8 mouse cellular contexts compared by ENCODE assay signal in the genomic region with DNA sequence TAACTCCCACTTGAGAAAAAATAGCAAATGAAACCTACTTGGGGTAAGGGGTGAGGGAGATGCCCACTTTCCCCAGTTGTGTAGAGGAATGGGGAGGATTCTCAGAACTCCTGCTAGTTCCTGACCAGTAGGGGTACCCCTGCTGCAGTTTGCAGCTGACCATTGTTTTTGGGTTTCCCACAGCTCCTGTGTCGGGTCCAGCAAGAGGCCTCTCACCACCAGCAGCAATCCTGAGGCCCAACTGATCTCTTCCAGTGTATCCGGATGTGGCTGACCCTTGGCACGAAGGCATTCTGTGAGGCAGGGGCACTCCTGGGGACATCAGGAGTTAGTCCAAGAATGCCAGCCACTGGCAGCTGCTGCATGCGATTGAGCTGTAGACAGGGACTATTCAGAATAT. TPM values are rescaled to one million over a fixed set of nuclear protein-coding genes. Genes with fewer than 3 reads are reported as not detected.
A peak's percentile ranks its signal among the peaks of the same experiment; 100 is the strongest.
DNase-seq lines count a peak whose midpoint lies in the region; ATAC-seq lines count a peak whose summit lies in the region.

No protein-coding gene starts in this region.

- H3K9ac ChIP-seq in heart, embryonic 15.5 days = no peak overlapping the region
- peak overlapping the region; percentile 72 for H3K9ac ChIP-seq in forebrain, embryonic 15.5 days (replicated peaks)
- H3K9ac ChIP-seq in midbrain, embryonic 12.5 days (replicated peaks) = peak overlapping the region; percentile 68; the same call in 1 of the 2 replicates

- H3K4me3 ChIP-seq in heart, embryonic 15.5 days = no peak overlapping the region
- H3K4me3 ChIP-seq in forebrain, embryonic 15.5 days = peak overlapping the region; percentile 64
- peak overlapping the region; percentile 54 for H3K4me3 ChIP-seq in midbrain, embryonic 12.5 days

- H3K27ac ChIP-seq in heart, embryonic 15.5 days = no peak overlapping the region
- H3K27ac ChIP-seq in forebrain, embryonic 15.5 days (replicated peaks) = peak overlapping the region; percentile 94
- peak overlapping the region; percentile 54 for H3K27ac ChIP-seq in midbrain, embryonic 12.5 days (replicated peaks)

- DNase-seq in heart, postnatal 36 days = no peak
- peak; percentile 64 for DNase-seq in brain, adult 2 months (ENCODE audit: low read depth, low spot score)
- DNase-seq in spleen, adult 12 weeks (ENCODE audit: low spot score) = no peak
- DNase-seq in urinary bladder, postnatal 10 days (ENCODE audit: low spot score) = no peak

- no peaks in the 10 kb centered on the region for H3K27me3 ChIP-seq in heart, embryonic 15.5 days
- no peaks in the 10 kb centered on the region for H3K27me3 ChIP-seq in forebrain, embryonic 15.5 days
- H3K27me3 ChIP-seq in midbrain, embryonic 12.5 days = no peaks in the 10 kb centered on the region

- no peak for ATAC-seq in heart, embryonic 15.5 days (replicated peaks; ENCODE audit: insufficient number of reproducible peaks, insufficient read depth, low FRiP score, low read depth)
- no peak for ATAC-seq in forebrain, embryonic 15.5 days (replicated peaks)
- no peak for ATAC-seq in midbrain, embryonic 12.5 days (ENCODE audit: low FRiP score, low read depth)
- ATAC-seq in inflammation-experienced regulatory T-cells, adult 6 months = no peak

- H3K9me3 ChIP-seq in heart, embryonic 15.5 days (replicated peaks) = no peaks in the 10 kb centered on the region
- H3K9me3 ChIP-seq in forebrain, embryonic 15.5 days = no peaks in the 10 kb centered on the region
- H3K9me3 ChIP-seq in midbrain, embryonic 12.5 days = no peaks in the 10 kb centered on the region

- peak overlapping the region; percentile 63; the same call in 1 of the 2 replicates for H3K4me2 ChIP-seq in heart, embryonic 15.5 days
- peak overlapping the region; percentile 65 for H3K4me2 ChIP-seq in forebrain, embryonic 15.5 days (replicated peaks)
- H3K4me2 ChIP-seq in midbrain, embryonic 12.5 days (replicated peaks) = peak overlapping the region; percentile 63

- no peaks in the 10 kb centered on the region for H3K36me3 ChIP-seq in heart, embryonic 15.5 days
- H3K36me3 ChIP-seq in forebrain, embryonic 15.5 days = peaks cover 6% of the 10 kb centered on the region
- peaks cover 12% of the 10 kb centered on the region for H3K36me3 ChIP-seq in midbrain, embryonic 12.5 days

- intact Hi-C loops in heart, postnatal 36 days (cut with DNase I) = loop anchor here (5.0 kb wide), 1 partner anchor 40 kb away; a partner anchor contains a TSS

- H3K4me1 ChIP-seq in heart, embryonic 15.5 days (replicated peaks) = peaks cover 19% of the 10 kb centered on the region
- peaks cover 17% of the 10 kb centered on the region for H3K4me1 ChIP-seq in forebrain, embryonic 15.5 days
- H3K4me1 ChIP-seq in midbrain, embryonic 12.5 days = peaks cover 15% of the 10 kb centered on the region

- WGBS in heart, embryonic 15.5 days = 56% methylated on average over 4 of the region's 4 CpGs
- 33% methylated on average over 4 of the region's 4 CpGs for WGBS in forebrain, embryonic 15.5 days
- WGBS in midbrain, embryonic 12.5 days = 32% methylated on average over 4 of the region's 4 CpGs

RNA-seq across cellular contexts. Expression of a gene that starts 1.4 kb away (rescaled TPM):
- 2.9 and 3.4 TPM in 2 replicates for polyA plus RNA-seq in heart, embryonic 15.5 days (2015; fragmentation: Nextera tagmentation; extraction: Ambion mirVana)
- 1 to 10 TPM in 1 of 2 experiments, under 1 TPM in 1; 1.00 to 1.4 TPM for total RNA-seq in heart, postnatal 36 days (2021)
- polyA plus RNA-seq in forebrain, embryonic 15.5 days (2015; fragmentation: Nextera tagmentation; extraction: Ambion mirVana) = 17.8 and 21.0 TPM in 2 replicates
- polyA plus RNA-seq in midbrain, embryonic 12.5 days (2016; fragmentation: Nextera tagmentation; extraction: Ambion mirVana) = 14.2 and 15.8 TPM in 2 replicates
- polyA plus RNA-seq in inflammation-experienced regulatory T-cells, adult 6 months (2017; shearing (Covaris generic)) = 1 to 10 TPM; 2.1 to 3.0 (median 2.3) TPM

RNA-seq across cellular contexts. Expression of a gene that starts 42.0 kb away (rescaled TPM):
- 0.72 and 0.82 TPM in 2 replicates for polyA plus RNA-seq in heart, embryonic 15.5 days (2015; fragmentation: Nextera tagmentation; extraction: Ambion mirVana)
- under 1 TPM; 0.35 to 0.69 TPM for total RNA-seq in heart, postnatal 36 days (2021)
- polyA plus RNA-seq in forebrain, embryonic 15.5 days (2015; fragmentation: Nextera tagmentation; extraction: Ambion mirVana) = 0.67 and 1.0 TPM in 2 replicates
- 0.54 and 0.71 TPM in 2 replicates for polyA plus RNA-seq in midbrain, embryonic 12.5 days (2016; fragmentation: Nextera tagmentation; extraction: Ambion mirVana)
- 1 to 10 TPM in 1 of 3 experiments, under 1 TPM in 1, not detected in 1; 0.54 to 1.0 TPM for polyA plus RNA-seq in inflammation-experienced regulatory T-cells, adult 6 months (2017; shearing (Covaris generic))

RNA-seq across cellular contexts. Expression of a gene that starts 43.2 kb away (rescaled TPM):
- polyA plus RNA-seq in heart, embryonic 15.5 days (2015; fragmentation: Nextera tagmentation; extraction: Ambion mirVana) = 40.3 and 65.5 TPM in 2 replicates
- total RNA-seq in heart, postnatal 36 days (2021) = 10 to 100 TPM; 37.7 to 40.7 TPM
- polyA plus RNA-seq in forebrain, embryonic 15.5 days (2015; fragmentation: Nextera tagmentation; extraction: Ambion mirVana) = 129 and 132 TPM in 2 replicates
- polyA plus RNA-seq in midbrain, embryonic 12.5 days (2016; fragmentation: Nextera tagmentation; extraction: Ambion mirVana) = 102 and 106 TPM in 2 replicates
- polyA plus RNA-seq in inflammation-experienced regulatory T-cells, adult 6 months (2017; shearing (Covaris generic)) = 10 to 100 TPM; 38.6 to 64.7 (median 40.7) TPM

RNA-seq across cellular contexts. Expression of a gene that starts 59.8 kb away (rescaled TPM):
- 286 and 399 TPM in 2 replicates for polyA plus RNA-seq in heart, embryonic 15.5 days (2015; fragmentation: Nextera tagmentation; extraction: Ambion mirVana)
- 100 to 1,000 TPM; 522 TPM for total RNA-seq in heart, postnatal 36 days (2021)
- 327 and 370 TPM in 2 replicates for polyA plus RNA-seq in forebrain, embryonic 15.5 days (2015; fragmentation: Nextera tagmentation; extraction: Ambion mirVana)
- 370 and 378 TPM in 2 replicates for polyA plus RNA-seq in midbrain, embryonic 12.5 days (2016; fragmentation: Nextera tagmentation; extraction: Ambion mirVana)
- 1,000 to 10,000 TPM in 2 of 3 experiments, 100 to 1,000 TPM in 1; 686 to 1,148 (median 1,072) TPM for polyA plus RNA-seq in inflammation-experienced regulatory T-cells, adult 6 months (2017; shearing (Covaris generic))
